Mouse (Mus musculus) kidney, embryonic 16.5 days (tissue): ENCODE measurements at regions not wholly inside any gene's neighbourhood (a gene's known extent, or its start where the extent isn't known, plus 50 kb on each side); places are given as distances from the start of the nearest gene placed in this dataset.

Experiments
- ATAC-seq: fragments of 200-750 bp; cut with Nextera tagmentation; 2 replicates; pipeline ENCODE4 v1.8.0; 2017; ENCODE audit warnings: moderate TSS enrichment; ENCODE audit not compliant: low FRiP score, low TSS enrichment
- H3K27ac ChIP-seq: fragments of 300-500 bp; sonication (generic); 2 replicates; pipeline ENCODE4 v1.5.1; 2014; ENCODE audit warnings: low read length
- H3K27me3 ChIP-seq: fragments of 300-500 bp; sonication (generic); 2 replicates; pipeline ENCODE4 v1.6.1; 2014; ENCODE audit warnings: low read length, control low read depth, mixed read lengths; ENCODE audit not compliant: insufficient read depth
- H3K36me3 ChIP-seq: fragments of 300-500 bp; sonication (generic); 2 replicates; pipeline ENCODE4 v1.6.1; 2014; ENCODE audit warnings: low read length, control low read depth, mixed read lengths; ENCODE audit not compliant: insufficient read depth
- H3K4me1 ChIP-seq: fragments of 300-500 bp; sonication (generic); 2 replicates; pipeline ENCODE4 v1.6.1; 2014; ENCODE audit warnings: low read length, control low read depth, mixed read lengths; ENCODE audit not compliant: insufficient read depth
- H3K4me2 ChIP-seq: fragments of 300-500 bp; sonication (generic); replicated peaks from 2 replicates; pipeline ENCODE4 v1.6.1; 2014; ENCODE audit warnings: low read depth, low read length
- H3K4me3 ChIP-seq: fragments of 300-500 bp; sonication (generic); 2 replicates; pipeline ENCODE4 v1.5.1; 2014; ENCODE audit warnings: mild to moderate bottlenecking, low read length
- H3K9ac ChIP-seq: fragments of 300-500 bp; sonication (generic); replicated peaks from 2 replicates; pipeline ENCODE4 v1.6.1; 2014; ENCODE audit warnings: low read length
- H3K9me3 ChIP-seq: fragments of 300-500 bp; sonication (generic); 2 replicates; pipeline ENCODE4 v1.6.1; 2016; ENCODE audit warnings: low read length, control low read depth
- WGBS: fragments of 180-500 bp; shearing (Covaris S2); extraction: QIAGEN DNeasy Blood & Tissue Kit; methylation state at CpG from one replicate; pipeline ENCODE4 v1.1.7; 2014; 5-methylcytosine and 5-hydroxymethylcytosine counted together

DNA sequence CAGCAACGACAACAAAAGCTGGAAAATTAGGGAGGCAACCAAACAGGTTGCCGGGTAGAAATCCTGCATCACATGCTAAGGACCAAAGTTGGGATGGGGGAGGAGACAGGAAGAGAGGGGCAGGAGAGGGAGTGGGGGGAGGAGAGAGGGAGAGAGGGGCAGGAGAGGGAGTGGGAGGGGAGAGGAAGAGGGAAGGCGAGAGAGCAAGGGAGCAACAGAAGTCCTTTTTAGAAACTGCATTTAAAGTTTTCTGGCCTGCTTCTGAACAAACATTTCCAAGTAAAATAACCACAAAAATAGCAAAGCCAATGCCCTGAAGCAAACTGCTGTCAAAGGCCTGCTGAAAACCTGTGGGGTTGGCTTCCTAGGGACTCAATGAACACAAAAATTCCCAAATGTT lies 589.3 kb downstream of the Gm19410 start:
- no peaks in the 10 kb centered on the region for H3K36me3 ChIP-seq
- no peak for ATAC-seq
- H3K27ac ChIP-seq = no peak overlapping the region
- WGBS = 23% methylated on average over 3 of the region's 3 CpGs
- no peak overlapping the region for H3K4me2 ChIP-seq
- H3K4me1 ChIP-seq = no peaks in the 10 kb centered on the region
- no peaks in the 10 kb centered on the region for H3K9me3 ChIP-seq
- H3K4me3 ChIP-seq = no peak overlapping the region
- H3K27me3 ChIP-seq = no peaks in the 10 kb centered on the region
- 0 out of 2 replicates have a peak overlapping the region, but pooled peaks have one; percentile 2 for H3K9ac ChIP-seq

- H3K9ac ChIP-seq = no peak overlapping the region
- ATAC-seq = no peak
These were observed 593.4 kb downstream of the Gm19410 start for GRCm38 (mm10) chr8:36358998-36359397.

GRCm38 (mm10) chr8:36361255-36361654 lies 595.7 kb downstream of the Gm19410 start:
- no peak overlapping the region for H3K27ac ChIP-seq
- H3K9ac ChIP-seq = no peak overlapping the region
- no peak overlapping the region for H3K4me2 ChIP-seq
- no peaks in the 10 kb centered on the region for H3K27me3 ChIP-seq
- 16% methylated on average over 2 of the region's 2 CpGs for WGBS
- ATAC-seq = peak; percentile 67; the same call in 1 of the 2 replicates
- H3K4me3 ChIP-seq = no peak overlapping the region
- H3K4me1 ChIP-seq = no peaks in the 10 kb centered on the region
- H3K9me3 ChIP-seq = no peaks in the 10 kb centered on the region
- no peaks in the 10 kb centered on the region for H3K36me3 ChIP-seq

More at GRCm38 (mm10) chr8:36358998-36359397, 593.4 kb downstream of the Gm19410 start:
- Histone ChIP-seq H3K4me1 (no peaks in the 10 kb centered on the region), H3K9me3 (no peaks in the 10 kb centered on the region), H3K36me3 (no peaks in the 10 kb centered on the region), H3K27me3 (no peaks in the 10 kb centered on the region), H3K4me3 (no peak overlapping the region), H3K27ac (no peak overlapping the region), H3K4me2 (no peak overlapping the region)
- 77% methylated on average over 2 of the region's 2 CpGs for WGBS

GRCm38 (mm10) chr8:36361818-36362217 lies 596.2 kb downstream of the Gm19410 start:
- Histone ChIP-seq H3K36me3 (no peaks in the 10 kb centered on the region), H3K4me2 (no peak overlapping the region), H3K9ac (no peak overlapping the region), H3K27me3 (no peaks in the 10 kb centered on the region), H3K4me1 (no peaks in the 10 kb centered on the region), H3K27ac (no peak overlapping the region), H3K4me3 (no peak overlapping the region), H3K9me3 (no peaks in the 10 kb centered on the region)
- ATAC-seq = no peak
- WGBS = 55% methylated on average over 8 of the region's 8 CpGs

DNA sequence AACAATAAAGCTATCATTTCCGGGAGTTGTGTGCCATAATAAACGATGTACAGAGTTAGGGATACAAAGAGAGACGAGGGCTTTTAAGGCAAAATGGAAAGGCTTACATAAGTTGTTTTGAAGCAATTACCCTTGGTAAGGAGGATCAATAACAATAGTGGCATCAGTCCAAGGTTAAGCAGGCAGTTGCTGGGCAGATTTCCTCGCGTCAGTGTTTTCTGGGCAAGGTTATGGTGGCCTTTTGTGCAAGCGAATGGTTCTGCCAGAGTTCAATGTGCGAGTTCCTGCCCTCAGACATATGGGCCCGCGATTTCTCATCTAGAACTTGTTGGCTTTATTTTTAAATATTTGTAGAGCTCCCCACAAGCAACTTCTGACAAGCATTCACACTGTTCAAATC lies 597.7 kb downstream of the Gm19410 start:
- ATAC-seq = no peak
- H3K9ac ChIP-seq = no peak overlapping the region
- H3K27ac ChIP-seq = no peak overlapping the region
- no peaks in the 10 kb centered on the region for H3K4me1 ChIP-seq
- H3K27me3 ChIP-seq = no peaks in the 10 kb centered on the region
- WGBS = 76% methylated on average over 9 of the region's 9 CpGs
- H3K9me3 ChIP-seq = no peaks in the 10 kb centered on the region
- no peak overlapping the region for H3K4me3 ChIP-seq
- H3K4me2 ChIP-seq = no peak overlapping the region
- H3K36me3 ChIP-seq = no peaks in the 10 kb centered on the region

- Histone ChIP-seq H3K9ac (no peak overlapping the region), H3K4me1 (no peaks in the 10 kb centered on the region), H3K36me3 (no peaks in the 10 kb centered on the region), H3K4me3 (no peak overlapping the region), H3K9me3 (no peaks in the 10 kb centered on the region), H3K4me2 (no peak overlapping the region), H3K27ac (no peak overlapping the region), H3K27me3 (no peaks in the 10 kb centered on the region)
- ATAC-seq = no peak
- 82% methylated on average over 6 of the region's 6 CpGs for WGBS
These were observed 599.1 kb downstream of the Gm19410 start for GRCm38 (mm10) chr8:36364567-36365231.

DNA sequence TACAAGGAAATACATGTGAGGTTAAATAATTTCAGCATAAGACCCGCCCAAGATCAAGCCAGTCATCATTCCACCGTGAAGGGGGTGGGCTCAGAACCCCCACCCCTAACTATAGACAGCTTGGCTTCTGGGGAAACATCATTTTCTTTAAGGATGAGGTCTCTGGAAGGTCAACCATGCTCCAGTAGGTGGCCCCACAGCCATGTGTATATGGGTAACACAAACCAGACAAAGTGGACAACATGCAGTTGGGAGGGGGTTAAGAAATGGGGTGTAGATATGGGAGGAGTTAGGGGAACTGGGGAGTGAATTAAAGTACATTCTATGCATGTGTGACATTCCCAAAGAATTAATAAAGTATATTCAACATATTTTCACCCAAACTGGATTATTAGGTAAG lies 600.4 kb downstream of the Gm19410 start:
- no peaks in the 10 kb centered on the region for H3K9me3 ChIP-seq
- no peaks in the 10 kb centered on the region for H3K27me3 ChIP-seq
- no peak for ATAC-seq
- WGBS = 66% methylated on average over 2 of the region's 2 CpGs
- H3K27ac ChIP-seq = no peak overlapping the region
- no peaks in the 10 kb centered on the region for H3K4me1 ChIP-seq
- no peak overlapping the region for H3K4me2 ChIP-seq
- H3K4me3 ChIP-seq = no peak overlapping the region
- no peaks in the 10 kb centered on the region for H3K36me3 ChIP-seq
- H3K9ac ChIP-seq = no peak overlapping the region

- Histone ChIP-seq H3K9me3 (no peaks in the 10 kb centered on the region), H3K9ac (no peak overlapping the region), H3K27ac (no peak overlapping the region), H3K4me2 (no peak overlapping the region), H3K36me3 (no peaks in the 10 kb centered on the region), H3K27me3 (no peaks in the 10 kb centered on the region), H3K4me1 (no peaks in the 10 kb centered on the region), H3K4me3 (no peak overlapping the region)
- 0 out of 2 replicates have a peak, but pooled peaks have one; percentile 67 for ATAC-seq
- 60% methylated on average over 5 of the region's 5 CpGs for WGBS
These were observed 611.2 kb downstream of the Gm19410 start for GRCm38 (mm10) chr8:36376579-36377350.

DNA sequence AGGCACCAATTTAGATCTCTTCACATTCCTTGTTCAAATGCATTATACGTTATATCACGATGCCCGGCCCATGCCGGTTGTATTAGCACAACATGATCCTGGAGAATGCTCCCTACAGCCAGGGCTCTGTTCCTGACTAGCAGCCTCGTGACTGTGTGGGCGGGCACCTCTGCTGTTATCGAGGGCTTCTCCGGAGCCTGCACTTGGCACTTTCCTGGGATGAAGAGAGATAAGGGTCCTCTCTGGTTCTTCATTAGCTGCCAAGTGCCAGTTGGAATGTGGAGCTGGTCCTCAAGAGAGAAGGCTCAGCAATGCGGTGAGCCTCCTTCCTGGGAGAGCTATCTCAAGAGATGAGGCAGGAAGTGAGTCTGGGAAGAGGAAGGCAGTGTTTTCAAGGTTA lies 598.9 kb upstream of the AI429214 start:
- ATAC-seq = no peak
- no peak overlapping the region for H3K9ac ChIP-seq
- H3K27ac ChIP-seq = no peak overlapping the region
- no peaks in the 10 kb centered on the region for H3K27me3 ChIP-seq
- H3K4me3 ChIP-seq = no peak overlapping the region
- H3K9me3 ChIP-seq = no peaks in the 10 kb centered on the region
- 79% methylated on average over 9 of the region's 9 CpGs for WGBS
- no peaks in the 10 kb centered on the region for H3K4me1 ChIP-seq
- H3K36me3 ChIP-seq = no peaks in the 10 kb centered on the region
- H3K4me2 ChIP-seq = no peak overlapping the region

DNA sequence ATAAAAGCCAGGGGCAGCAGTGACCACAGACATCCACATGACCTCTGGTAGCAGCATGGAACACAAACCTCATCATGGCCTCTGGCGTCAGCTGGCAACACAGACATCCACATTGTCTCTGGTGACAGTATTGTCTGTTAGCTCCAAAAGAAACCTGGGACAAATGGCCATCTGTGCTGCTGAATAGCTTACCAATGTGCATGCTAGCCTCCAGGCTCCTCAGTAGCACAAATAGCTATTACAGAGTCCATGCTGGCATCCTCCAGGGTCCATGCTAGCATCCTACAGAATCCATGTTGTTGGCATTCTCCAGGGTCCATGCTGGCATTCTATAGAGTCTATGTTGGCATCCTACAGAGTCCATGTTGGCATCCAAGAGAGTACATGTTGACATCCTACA lies 596.9 kb upstream of the AI429214 start:
- no peaks in the 10 kb centered on the region for H3K36me3 ChIP-seq
- no peak overlapping the region for H3K4me3 ChIP-seq
- H3K4me1 ChIP-seq = no peaks in the 10 kb centered on the region
- ATAC-seq = no peak
- H3K27ac ChIP-seq = no peak overlapping the region
- no peaks in the 10 kb centered on the region for H3K27me3 ChIP-seq
- no peaks in the 10 kb centered on the region for H3K9me3 ChIP-seq
- WGBS = 77% methylated on average over 1 of the region's 1 CpGs
- H3K4me2 ChIP-seq = no peak overlapping the region
- H3K9ac ChIP-seq = no peak overlapping the region
